Mouse (Mus musculus) retina, postnatal 1 day (tissue): Measurements from ENCODE around the gene Rcn3.

Experiments used
- DNase-seq: peaks from one replicate; pipeline ENCODE4 v3.0.0-alpha.2; 2012

Gene Rcn3

DNA sequence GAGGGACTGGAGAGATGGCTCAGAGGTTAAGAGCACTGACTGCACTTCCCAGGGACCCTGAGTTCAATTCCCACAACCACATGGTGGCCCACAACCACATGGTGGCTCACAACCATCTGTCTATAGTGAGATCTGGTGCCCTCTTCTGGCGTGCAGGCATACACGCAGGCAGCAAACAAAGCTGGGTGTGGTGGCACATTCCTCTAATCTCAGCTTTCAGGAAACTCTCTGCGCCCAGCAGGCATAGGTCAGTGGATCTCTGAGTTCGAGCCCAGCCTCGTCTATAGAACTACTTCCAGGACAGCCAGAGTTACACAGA, 24.1 kb downstream of the Rcn3 start:
- DNase-seq: peak; percentile 71

DNA sequence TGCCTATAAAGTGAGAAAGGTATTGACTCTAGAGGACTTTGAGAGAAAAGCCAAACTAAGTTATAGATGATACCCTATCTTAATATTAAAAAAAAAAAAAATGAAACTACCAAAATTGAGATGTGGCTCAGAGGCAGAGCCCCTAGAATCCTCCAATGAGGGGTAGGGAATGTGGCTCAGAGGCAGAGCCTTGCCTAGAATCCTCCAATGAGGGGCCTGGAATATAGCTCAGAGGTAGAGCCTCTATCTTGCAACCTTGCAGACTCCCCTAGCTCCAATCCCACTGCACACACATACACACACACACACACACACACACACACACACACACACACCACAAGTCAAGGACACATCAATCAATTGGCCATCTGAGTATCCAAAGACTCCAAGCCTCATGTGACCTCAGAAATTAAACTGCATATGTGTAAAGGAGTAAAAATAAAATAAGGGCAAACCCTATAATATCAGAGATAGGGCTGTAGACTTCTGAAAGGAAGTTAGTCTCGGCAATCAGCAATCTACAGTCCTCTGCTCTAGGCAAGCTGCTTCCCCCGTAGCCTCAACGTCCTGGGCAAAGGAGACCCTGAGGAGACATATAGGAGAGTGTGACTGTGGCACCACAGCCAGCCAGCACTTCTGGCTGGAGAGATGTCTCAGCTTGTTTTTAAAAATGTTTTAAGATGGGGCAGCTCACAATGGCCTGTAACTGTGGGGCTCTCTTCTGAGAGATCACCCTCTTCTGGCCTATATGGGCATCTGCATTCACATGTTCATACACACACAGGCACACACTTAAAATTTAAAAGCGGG, 24.6 kb downstream of the Rcn3 start:
- DNase-seq: no peak

DNA sequence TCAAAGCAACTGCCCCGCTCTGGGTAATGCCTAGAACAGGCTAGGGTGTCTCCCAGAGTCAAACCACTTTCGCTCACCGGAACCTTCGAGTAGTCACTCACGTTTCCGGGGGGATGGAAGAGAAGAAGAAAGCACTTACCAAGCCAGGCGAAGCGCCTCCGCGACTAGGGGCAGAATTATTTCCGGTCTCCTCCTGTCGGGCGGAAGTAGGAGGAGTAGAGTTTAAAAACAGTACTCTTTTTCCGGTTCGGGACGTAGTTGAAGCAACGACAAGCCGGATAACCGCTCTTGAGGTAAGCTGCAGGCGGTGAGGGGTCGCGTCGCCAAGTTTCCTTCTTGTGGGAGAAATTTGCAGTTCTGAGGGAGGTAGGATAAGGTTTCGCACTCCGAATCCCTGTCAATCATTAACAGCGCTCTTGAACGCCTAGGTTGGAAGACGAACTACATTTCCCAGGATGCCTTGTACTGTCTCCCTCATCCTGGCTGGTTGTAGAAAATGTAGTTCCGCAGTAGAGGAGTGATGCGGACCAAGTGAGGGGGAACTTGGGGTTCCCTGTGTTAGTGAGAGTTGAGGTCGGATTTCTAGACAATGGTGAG, 29.7 kb downstream of the Rcn3 start, which contains the start of the genes Nosip and Prrg2:
TSS of gene Nosip (plus strand) at position 191 of the 597 bp plus-strand sequence.
TSS of gene Prrg2 (minus strand) at position 439 of the 597 bp plus-strand sequence.
- DNase-seq: peak; percentile 99

DNA sequence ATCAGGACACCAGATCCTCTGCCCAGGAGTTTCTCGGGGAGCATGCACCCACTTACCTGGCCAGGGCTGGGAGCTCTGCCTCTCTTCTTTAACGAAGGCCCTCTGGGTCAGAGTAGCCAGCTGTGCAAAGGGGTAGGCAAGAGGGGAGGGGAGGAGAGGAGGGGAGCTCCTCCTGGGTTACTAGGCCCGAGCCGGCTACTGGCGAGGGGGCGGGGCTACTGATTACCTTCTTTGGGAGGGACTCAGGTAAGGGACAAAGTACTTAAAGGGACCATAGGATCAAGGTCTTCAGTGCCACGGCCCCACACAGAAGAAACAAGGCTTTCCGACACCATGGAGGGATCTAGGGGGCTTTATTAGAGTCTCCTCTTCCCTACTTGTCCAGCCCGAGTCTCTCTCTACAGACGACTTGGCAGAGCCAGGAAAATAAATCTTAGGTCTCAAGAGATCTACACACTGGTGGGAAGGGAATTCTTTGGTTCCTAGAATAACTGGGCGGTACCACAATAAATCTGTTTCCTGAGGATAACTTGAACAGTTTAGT, 30.4 kb downstream of the Rcn3 start:
- DNase-seq: no peak

DNA sequence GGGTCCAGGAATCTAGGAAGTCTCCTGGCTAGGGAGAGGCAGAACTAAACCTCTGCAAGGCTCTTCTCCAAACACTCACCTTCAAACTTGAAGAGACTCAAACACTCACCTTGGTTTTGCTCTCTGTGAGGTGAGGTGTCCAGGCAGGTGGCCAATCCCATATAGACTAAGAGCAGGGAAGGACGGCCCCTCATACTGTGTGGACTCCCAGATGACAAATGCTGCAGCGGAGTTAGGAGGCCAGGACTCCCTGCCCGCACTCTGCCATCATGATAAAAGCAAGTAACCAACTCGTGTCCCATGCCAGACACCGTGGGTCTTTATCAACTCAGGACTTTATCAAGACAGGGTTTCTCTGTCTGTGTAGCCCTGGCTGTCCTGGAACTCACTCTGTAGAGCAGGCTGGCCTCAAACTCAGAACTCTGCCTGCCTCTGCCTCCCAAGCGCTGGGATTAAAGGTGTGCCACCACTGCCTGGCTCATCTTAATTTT, 31.3 kb downstream of the Rcn3 start:
- no peak for DNase-seq

DNA sequence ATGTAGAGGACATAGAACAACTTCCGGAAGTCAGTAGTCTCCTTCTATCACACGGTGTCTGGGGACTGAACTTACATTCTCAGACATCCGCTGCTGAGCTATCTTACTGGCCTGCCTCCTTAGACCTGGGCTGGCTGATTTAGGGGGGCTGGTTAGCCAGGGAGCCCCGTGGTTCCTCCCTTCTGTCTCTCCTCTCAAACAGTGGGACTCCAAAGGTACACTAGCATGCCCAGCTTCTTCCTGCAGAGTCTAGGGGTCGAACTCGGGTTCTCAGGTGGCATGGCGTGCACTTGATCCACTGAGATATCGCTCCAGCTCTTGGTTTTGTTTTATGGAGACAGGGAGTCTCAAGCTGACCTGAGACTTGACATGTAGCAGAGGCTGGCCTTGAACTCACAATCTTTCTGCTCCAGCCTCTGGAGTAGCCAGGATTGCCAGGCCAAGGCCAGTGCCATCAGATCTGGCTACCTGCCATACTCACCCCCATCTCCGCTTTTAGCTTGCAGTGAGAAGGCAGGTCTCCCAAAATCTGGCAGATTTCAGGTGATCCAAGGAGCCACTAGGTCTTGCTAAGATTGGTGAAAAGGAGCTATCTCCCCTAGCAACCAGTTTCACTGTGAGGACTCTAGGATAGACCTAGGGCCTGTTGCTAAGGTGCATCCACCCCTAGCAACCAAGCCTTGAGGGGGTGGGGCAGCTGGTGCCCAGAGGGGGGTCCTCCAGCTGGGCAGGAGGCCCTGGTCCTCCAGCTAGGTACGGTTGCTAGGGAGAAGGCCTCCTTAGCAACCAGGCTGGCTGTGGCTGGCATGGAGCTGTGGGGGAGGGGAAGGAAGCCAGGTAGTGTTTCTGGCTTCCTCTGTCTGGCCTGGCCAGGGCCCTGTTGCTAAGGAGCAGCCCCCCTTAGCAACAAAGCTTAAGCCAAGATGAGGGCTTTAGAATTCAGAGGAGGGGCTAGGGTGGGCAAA, 33.1 kb downstream of the Rcn3 start:
- DNase-seq: peak; percentile 35

DNA sequence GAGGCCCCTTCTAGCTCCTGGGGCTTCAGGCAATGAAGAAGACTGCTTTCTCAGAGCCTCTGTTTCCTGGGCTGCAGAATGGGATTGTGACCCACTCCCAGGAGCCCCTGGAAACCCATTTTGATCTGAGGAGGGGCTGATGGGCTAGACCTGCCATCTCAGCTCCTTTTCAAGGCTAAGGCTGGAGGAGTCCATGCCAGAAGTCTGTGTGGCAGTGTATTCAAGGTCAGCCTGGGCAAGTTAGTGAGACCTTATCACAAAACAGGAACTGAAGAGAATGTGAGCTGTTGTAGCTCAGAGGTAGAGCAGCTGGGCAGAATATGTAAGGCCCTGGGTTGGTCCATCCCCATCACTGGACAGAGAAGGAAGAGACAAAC, 35.1 kb downstream of the Rcn3 start:
- no peak for DNase-seq

DNA sequence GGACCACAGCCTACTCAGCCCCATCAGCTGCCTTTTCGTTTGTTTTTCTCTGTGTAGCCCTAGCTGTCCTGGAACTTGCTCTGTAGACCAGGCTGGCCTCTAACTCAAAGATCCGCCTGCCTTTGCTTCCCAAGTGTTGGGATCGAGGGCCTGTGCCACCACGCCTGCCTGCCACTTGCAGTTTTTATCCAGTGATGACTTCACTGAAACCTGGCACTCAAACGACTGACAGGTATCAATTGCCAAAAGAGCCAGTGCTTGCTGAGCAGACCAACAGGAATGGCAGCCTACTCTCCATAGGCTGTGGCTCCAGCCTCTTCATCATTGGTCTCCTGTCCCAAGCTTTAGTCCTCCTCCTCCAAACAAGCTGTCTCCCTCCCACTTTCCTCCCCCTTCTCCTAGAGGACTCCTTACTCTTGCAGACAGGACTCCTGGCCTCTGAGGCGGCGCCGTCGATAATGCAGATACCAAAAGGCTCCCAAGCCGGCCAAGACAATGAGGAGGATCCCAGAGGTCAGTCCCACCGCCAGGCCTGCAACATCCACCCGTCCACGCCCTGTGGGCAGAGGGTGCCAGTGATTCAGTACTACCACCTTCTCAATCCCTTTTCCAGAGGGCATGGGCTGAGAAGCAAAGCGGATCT, 35.6 kb downstream of the Rcn3 start:
- DNase-seq: no peak

DNA sequence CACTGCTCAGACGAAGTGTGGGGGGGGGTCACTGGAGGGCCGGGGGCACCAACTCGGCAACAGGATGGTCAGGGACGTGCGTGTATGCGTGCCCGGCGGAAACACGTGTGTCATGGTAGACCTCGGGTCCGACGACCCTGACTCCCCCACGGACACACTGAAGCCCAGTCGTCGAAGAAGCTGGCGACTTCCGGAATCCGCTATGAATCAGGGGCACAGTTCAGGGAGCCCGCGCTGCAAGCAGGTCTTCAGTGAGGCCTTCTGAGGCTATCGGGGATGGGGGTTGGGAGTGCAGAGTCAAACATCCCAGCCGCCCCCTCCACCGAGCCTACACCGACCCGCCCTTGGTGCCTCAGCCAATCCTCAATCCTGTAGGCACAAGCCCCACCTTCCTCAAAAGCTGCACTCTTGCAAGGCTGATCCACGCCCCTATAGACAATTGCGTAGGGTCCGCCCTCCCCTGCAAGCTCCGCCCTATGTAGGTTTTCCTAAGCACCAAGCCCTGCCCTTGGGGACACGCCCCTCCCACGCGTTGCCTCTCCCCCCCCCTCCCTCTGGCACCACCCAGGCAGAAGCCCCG, 38.0 kb downstream of the Rcn3 start:
- DNase-seq: peak; percentile 98

DNA sequence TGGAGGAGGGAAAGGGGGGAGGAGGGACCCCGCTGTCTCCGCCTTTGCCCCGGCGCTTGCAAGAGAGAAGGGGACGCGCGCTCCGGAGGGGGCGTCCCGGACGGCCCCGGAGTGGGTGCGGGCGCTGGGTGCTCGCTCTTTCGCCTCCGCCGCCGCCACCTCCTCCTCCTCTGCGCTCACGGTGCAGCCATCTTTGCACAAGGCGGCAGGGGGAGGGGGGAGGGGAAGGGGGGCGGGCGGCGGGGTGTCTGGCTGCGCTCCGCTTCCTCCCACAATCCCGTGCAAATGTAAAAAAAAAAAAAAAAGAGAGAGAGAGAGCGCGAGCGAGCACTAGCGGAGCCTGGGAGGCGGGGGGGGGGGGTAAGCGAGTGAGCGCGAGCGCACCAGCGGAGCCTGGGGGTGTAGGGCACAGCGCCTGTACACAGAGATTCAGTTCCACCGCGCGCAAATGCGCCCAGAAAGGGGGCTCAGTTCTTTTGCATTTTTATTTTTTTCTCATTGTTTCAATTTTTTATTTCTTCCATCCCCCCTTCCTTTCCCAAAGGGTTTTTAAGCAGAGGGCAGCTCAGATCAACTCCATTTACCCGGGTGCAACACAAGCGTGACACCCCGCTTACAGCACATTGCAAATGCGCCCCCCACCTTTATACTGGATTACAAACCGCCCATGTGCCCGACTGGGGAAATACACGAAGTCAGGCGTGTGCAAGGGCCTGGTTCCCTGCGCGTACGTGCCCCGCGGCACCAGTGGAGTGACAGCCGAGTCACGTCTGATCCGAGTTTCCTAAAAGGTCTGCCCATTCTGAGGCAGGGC, 38.7 kb downstream of the Rcn3 start:
- DNase-seq: peak; percentile 92

DNA sequence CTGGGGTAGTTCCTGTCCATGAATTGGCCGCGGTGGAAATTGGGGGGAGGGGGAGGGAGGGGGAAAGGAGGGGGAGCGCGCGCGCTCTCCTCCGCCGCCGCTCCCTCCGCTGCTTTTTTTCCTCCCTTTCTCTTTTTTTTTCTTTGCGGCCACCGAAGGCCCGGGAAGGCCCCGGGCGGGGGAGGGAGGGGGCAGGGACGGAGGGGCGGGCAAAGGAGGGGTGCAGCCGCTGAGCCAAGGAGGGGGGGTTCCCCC, 39.2 kb downstream of the Rcn3 start, which contains the start of gene Prr12:
TSS of gene Prr12 (minus strand) at position 20 of the 255 bp plus-strand sequence.
- DNase-seq: no peak

DNA sequence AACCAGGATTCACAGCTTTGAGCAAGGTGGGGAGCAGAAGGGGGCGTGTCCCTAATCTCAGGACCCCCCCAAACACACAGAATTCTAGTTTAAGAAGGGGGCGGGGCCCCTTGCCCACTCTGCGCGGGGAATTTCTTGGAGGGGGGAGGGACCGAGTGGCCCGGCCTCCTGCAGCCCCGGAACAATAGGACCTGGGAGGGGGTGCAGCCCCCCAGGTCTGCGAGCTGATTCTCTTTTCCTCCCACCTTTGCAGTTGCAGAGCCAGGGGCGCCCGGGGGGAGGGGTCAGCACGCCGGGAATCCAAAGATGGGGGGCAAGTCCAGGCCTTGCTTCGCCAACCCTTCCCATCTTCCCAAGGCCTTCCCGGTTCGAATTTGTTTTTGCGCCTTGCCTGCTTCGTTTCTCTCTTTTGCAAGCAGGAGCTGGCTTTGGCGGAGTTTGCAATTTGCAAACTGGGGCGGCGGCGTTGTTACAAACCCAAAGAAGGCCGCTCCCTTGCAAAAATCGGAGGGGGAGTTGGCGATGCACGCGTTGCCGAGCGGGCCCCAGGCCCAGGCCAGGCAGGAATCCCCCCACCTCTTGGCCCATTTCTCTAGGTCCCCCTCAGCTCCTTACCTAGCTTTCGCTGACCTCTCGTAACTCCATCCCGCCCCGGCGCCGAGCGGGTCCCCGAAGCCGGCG, 39.7 kb downstream of the Rcn3 start:
- peak; percentile 32 for DNase-seq

DNA sequence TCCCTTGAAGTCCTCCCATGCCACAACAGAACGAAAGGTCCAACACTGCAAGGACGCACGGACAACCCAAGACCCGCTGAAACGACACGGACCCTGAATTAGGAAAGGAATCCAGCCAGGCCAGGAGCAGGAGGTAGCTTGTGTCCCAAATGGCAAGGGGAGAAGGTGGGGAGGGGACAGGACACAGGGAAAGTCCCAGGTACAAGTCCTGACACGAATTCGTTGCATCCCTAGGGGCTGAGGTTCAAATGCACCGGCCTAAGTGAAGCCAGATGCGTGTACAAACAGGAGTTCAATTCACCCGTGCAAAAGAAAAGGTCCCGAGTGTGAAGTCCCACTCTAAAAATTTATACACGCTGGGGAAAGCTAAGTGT, 40.4 kb downstream of the Rcn3 start:
- no peak for DNase-seq

DNA sequence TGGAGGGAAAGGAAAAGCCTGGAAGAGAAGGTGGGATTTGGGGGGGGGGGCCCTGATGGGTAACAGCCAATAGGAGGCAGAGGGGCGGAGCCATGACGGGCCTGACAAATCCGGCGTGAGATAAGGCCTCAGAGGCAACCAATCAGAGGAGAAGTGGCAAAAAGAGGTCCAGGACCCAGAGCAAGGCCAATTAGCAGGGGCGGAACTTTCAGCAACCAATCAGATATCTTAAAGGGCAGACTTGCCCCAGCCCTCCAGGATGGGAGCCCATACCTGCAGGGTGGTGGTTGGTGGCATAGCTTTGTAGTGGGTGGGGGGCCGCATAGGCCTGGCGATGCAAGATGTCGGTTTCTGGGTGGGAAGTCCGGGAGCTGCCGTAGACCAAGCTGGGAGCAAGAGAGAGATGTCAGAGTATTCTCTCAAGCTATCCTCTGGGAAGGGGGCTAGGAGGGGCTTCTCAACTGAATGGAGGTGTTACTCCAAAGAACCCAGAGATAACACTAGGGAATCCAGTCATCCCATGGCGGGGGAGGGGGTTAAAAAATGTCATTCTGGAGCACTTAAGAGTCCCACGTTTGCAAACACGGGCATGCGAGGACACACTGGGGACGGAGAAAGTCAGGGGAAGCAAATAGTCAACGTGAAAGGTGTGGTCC, 40.9 kb downstream of the Rcn3 start:
- peak; percentile 96 for DNase-seq

DNA sequence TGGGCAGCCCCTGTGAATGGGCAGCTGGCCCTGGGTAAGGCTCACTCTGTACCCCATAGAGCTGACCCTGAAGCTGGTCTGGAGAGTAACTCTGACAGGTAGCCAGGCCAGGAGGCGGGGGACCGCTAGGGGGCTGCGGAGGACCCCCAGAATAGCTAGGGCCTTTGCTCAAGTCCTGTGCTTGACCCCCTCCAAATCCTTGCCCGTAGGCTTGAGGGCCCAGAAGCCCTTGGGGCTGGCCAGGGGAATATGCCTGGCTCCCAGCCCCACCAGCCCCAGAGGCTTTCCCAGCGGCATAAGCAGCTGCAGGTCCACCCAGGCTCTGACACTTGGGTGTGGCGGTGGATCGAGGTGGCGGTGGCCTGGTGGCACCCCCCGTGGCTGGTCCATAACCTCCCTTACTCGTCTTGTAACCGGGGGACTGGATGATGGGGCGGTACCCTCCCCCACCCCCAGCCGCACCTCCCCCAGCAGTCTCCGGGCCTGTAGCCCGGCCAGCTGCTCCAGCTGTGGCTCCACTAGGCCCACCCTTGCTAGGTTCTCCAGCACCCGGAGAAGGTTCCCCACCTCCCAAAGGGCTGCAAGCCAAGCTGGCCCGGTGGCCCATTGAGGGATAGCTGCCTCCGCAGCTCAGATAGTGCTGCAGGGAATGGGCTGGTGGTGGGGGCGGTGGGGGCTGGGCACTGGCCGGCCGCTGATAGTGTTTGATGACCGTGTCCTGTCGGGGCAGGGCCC, 42.9 kb downstream of the Rcn3 start:
- no peak for DNase-seq

DNA sequence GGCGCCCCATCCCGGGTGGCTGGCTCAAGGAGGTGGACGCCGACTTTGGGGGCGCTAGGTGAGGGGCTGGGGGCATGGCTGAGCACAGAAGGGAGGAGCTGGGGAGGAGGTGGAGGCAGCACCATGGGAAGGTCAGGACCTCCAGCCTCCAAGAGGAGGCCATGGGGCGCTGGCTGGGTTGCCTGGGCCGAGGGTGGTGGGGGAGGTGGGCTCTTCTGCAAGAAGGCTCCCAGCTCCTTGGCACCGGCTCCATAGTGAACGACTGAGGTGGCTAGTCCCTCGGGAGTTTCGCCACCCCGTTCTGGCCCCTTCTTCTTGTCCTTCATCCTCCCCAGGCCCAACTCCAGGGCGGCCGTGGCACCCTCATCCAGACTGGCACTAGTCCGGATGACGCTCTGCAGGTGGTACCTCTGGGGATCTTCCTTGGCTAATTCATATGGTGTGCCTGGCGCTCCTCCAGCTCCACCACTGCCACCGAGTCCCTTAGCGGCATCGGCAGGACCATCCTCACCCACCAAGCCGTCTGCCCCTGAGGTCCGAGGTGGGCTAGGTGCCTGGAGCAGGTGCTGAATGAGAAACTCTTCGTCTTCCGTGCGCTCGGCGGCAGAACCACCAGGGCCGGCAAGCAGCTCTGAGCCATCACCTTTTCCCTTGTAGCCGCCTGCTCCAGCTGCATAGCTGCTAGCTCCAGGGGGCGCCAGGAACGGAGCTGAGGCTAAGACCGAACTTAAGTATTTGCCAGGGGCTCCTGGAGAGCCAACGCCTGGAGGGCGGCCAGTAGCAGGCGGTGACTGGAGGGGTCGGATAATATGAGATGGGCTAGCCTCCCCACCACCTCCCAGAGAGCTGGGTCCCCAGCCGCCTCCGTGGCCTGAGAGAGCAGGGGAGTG, 43.8 kb downstream of the Rcn3 start:
- no peak for DNase-seq

DNA sequence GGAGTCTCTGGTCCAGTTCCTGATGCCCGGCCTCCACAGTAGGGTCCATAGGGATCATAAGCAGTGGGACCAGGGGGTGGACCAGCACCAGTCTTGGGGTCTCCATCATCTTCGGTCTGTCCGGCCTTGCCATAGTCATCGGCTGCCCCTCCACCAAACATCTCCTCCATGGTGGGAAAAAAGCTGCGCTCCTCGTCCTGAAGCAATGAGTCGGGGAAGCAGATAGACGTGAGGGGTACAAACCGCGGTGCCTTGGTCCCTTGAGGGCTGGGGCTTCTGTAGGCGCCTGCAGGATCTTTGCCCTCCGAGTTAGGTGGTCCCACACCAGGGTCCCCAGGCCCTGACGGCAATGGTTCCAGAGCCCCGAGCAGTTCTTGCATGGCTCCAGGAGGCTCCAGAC, 44.5 kb downstream of the Rcn3 start:
- DNase-seq: no peak

DNA sequence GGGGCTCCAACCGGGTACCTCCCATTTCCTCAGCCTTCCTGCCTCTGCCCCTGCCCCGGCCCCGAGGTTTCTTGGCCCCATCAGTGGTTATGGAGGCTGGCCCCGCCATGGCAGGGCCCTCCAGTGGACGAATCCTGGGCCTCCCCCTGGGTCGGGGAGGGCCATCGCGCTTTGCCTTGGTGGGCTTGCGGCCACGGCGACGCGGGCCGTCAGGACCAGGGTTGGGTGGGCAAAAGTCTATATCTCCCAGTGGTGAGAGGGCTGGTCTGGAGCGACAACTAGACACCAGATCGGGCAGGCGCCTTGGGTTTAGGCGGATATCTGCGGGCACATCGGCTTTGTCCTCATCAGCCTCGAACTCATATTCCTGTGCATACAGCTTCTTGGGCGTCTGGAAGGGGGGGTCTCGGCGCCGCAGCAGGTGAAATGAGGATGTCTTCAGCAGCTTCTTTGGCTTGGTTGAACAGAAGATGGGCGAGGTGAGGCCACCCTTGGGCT, 45.1 kb downstream of the Rcn3 start:
- DNase-seq: no peak
